Mouse (Mus musculus) embryonic facial prominence, embryonic 13.5 days (tissue): ENCODE results near the gene Entr1. TPM values are rescaled to one million over a fixed set of nuclear protein-coding genes. Genes with fewer than 3 reads are reported as not detected.

ENCODE experiments used
- ATAC-seq: fragments of 200-750 bp; cut with Nextera tagmentation; 2 replicates; pipeline ENCODE4 v1.8.0; 2017; ENCODE audit warnings: low read depth; ENCODE audit not compliant: insufficient number of reproducible peaks, insufficient read depth, low FRiP score, low TSS enrichment
- H3K27ac ChIP-seq: fragments of 300-500 bp; sonication (generic); 2 replicates; pipeline ENCODE4 v1.5.1; 2015; ENCODE audit warnings: moderate library complexity, mild to moderate bottlenecking, inconsistent platforms
- H3K27me3 ChIP-seq: fragments of 300-500 bp; sonication (generic); 2 replicates; pipeline ENCODE4 v1.6.1; 2015; ENCODE audit warnings: mild to moderate bottlenecking, inconsistent platforms
- H3K36me3 ChIP-seq: fragments of 300-500 bp; sonication (generic); 2 replicates; pipeline ENCODE4 v1.6.1; 2015; ENCODE audit warnings: mild to moderate bottlenecking, inconsistent platforms
- H3K4me1 ChIP-seq: fragments of 300-500 bp; sonication (generic); 2 replicates; pipeline ENCODE4 v1.6.1; 2015; ENCODE audit warnings: inconsistent platforms
- H3K4me2 ChIP-seq: fragments of 300-500 bp; sonication (generic); 2 replicates; pipeline ENCODE4 v1.6.1; 2015; ENCODE audit warnings: moderate library complexity, mild to moderate bottlenecking, inconsistent platforms
- H3K4me3 ChIP-seq: fragments of 300-500 bp; sonication (generic); 2 replicates; pipeline ENCODE4 v1.5.1; 2015; ENCODE audit warnings: mild to moderate bottlenecking, inconsistent platforms
- H3K9ac ChIP-seq: fragments of 300-500 bp; sonication (generic); 2 replicates; pipeline ENCODE4 v1.6.1; 2015; ENCODE audit warnings: mild to moderate bottlenecking, inconsistent platforms
- H3K9me3 ChIP-seq: fragments of 300-500 bp; sonication (generic); 2 replicates; pipeline ENCODE4 v1.6.1; 2016; ENCODE audit warnings: inconsistent platforms
- WGBS: fragments of 180-500 bp; shearing (Covaris S2); methylation state at CpG from one replicate; pipeline ENCODE4 v1.1.7; 2015; ENCODE audit warnings: mixed read lengths; 5-methylcytosine and 5-hydroxymethylcytosine counted together
- polyA plus RNA-seq: library from polyadenylated mRNA; unstranded; fragments of >200 nt; fragmentation: Nextera tagmentation; extraction: Ambion mirVana; gene quantifications from 2 replicates; pipeline ENCODE4 v1.2.1, GENCODE M21; 2015

The Entr1 gene
- polyA plus RNA-seq, 1 experiment from 2014 or later: 142 TPM

GRCm38 (mm10) chr2:26357484-26357883 is 31.6 kb downstream of the Entr1 start:
- Histone ChIP-seq H3K27me3 (no peaks in the 10 kb centered on the region), H3K27ac (no peak overlapping the region), H3K9ac (peak overlapping the region; percentile 44; the same call in 1 of the 2 replicates), H3K4me1 (peaks cover 6% of the 10 kb centered on the region), H3K4me2 (no peak overlapping the region), H3K36me3 (0 out of 2 replicates have a peak, but pooled peaks cover 4% of the 10 kb centered on the region), H3K4me3 (no peak overlapping the region), H3K9me3 (no peaks in the 10 kb centered on the region)
- 46% methylated on average over 15 of the region's 15 CpGs for WGBS
- ATAC-seq: no peak

GRCm38 (mm10) chr2:26356678-26357077 is 32.4 kb downstream of the Entr1 start:
- no peak overlapping the region for H3K27ac ChIP-seq
- H3K9me3 ChIP-seq: no peaks in the 10 kb centered on the region
- no peak for ATAC-seq
- H3K4me2 ChIP-seq: no peak overlapping the region
- peaks cover 7% of the 10 kb centered on the region for H3K4me1 ChIP-seq
- no peaks in the 10 kb centered on the region for H3K36me3 ChIP-seq
- 71% methylated on average over 7 of the region's 7 CpGs for WGBS
- no peak overlapping the region for H3K9ac ChIP-seq
- H3K27me3 ChIP-seq: no peaks in the 10 kb centered on the region
- H3K4me3 ChIP-seq: no peak overlapping the region

GRCm38 (mm10) chr2:26356231-26356630 is 32.9 kb downstream of the Entr1 start:
- no peak for ATAC-seq

GRCm38 (mm10) chr2:26354401-26354800 is 34.7 kb downstream of the Entr1 start:
- Histone ChIP-seq H3K27me3 (no peaks in the 10 kb centered on the region), H3K9me3 (no peaks in the 10 kb centered on the region), H3K36me3 (peaks cover 9% of the 10 kb centered on the region), H3K4me3 (no peak overlapping the region), H3K4me1 (peaks cover 18% of the 10 kb centered on the region), H3K4me2 (no peak overlapping the region), H3K9ac (no peak overlapping the region), H3K27ac (no peak overlapping the region)
- ATAC-seq: no peak
- 86% methylated on average over 4 of the region's 4 CpGs for WGBS

More at GRCm38 (mm10) chr2:26356231-26356630, 32.9 kb downstream of the Entr1 start:
- Histone ChIP-seq H3K27me3 (no peaks in the 10 kb centered on the region), H3K4me1 (peaks cover 7% of the 10 kb centered on the region), H3K4me2 (no peak overlapping the region), H3K4me3 (no peak overlapping the region), H3K36me3 (no peaks in the 10 kb centered on the region), H3K9ac (no peak overlapping the region), H3K9me3 (no peaks in the 10 kb centered on the region), H3K27ac (no peak overlapping the region)
- WGBS: 79% methylated on average over 4 of the region's 4 CpGs

- Histone ChIP-seq H3K4me3 (peak overlapping the region; percentile 71; the same call in 1 of the 2 replicates), H3K4me1 (peaks cover 25% of the 10 kb centered on the region), H3K27me3 (no peaks in the 10 kb centered on the region), H3K4me2 (peak overlapping the region; percentile 70), H3K36me3 (peaks cover 20% of the 10 kb centered on the region), H3K27ac (no peak overlapping the region), H3K9ac (peak overlapping the region; percentile 92), H3K9me3 (no peaks in the 10 kb centered on the region)
- 87% methylated on average over 11 of the region's 11 CpGs for whole genome bisulfite sequencing
- ATAC-seq: no peak
Measured at GRCm38 (mm10) chr2:26353066-26353980, 35.8 kb downstream of the Entr1 start.

GRCm38 (mm10) chr2:26352291-26352910 is 36.7 kb downstream of the Entr1 start:
- Histone ChIP-seq H3K4me2 (peak overlapping the region; percentile 70), H3K9ac (peak overlapping the region; percentile 92), H3K4me3 (peak overlapping the region; percentile 71), H3K36me3 (peaks cover 29% of the 10 kb centered on the region), H3K27me3 (no peaks in the 10 kb centered on the region), H3K27ac (0 out of 2 replicates have a peak overlapping the region, but pooled peaks have one; percentile 39), H3K4me1 (peaks cover 33% of the 10 kb centered on the region), H3K9me3 (no peaks in the 10 kb centered on the region)
- WGBS: 2% methylated on average over 36 of the region's 36 CpGs
- no peak for ATAC-seq

GRCm38 (mm10) chr2:26351358-26352290 is 37.5 kb downstream of the Entr1 start, which contains the start of gene Dnlz:
Gene Dnlz (minus strand): TSS chr2:26352110.
- H3K9me3 ChIP-seq: no peaks in the 10 kb centered on the region
- H3K27me3 ChIP-seq: no peaks in the 10 kb centered on the region
- H3K4me1 ChIP-seq: peaks cover 40% of the 10 kb centered on the region
- ATAC-seq: peak; percentile 67; the same call in 1 of the 2 replicates
- H3K27ac ChIP-seq: peak within 1 kb of the TSS; percentile 91
- 2% methylated on average over 62 of the region's 62 CpGs for WGBS
- H3K9ac ChIP-seq: peak within 1 kb of the TSS; percentile 92
- H3K4me3 ChIP-seq: peak within 1 kb of the TSS; percentile 71
- peak within 1 kb of the TSS; percentile 70 for H3K4me2 ChIP-seq
- H3K36me3 ChIP-seq: peaks cover 37% of the 10 kb centered on the region

- H3K36me3 ChIP-seq: peaks cover 71% of the 10 kb centered on the region
- no peak for ATAC-seq
- 46% methylated on average over 6 of the region's 6 CpGs for WGBS
- H3K4me2 ChIP-seq: no peak overlapping the region
- H3K27ac ChIP-seq: peak overlapping the region; percentile 82
- H3K4me1 ChIP-seq: peaks cover 40% of the 10 kb centered on the region
- H3K9me3 ChIP-seq: no peaks in the 10 kb centered on the region
- no peak overlapping the region for H3K4me3 ChIP-seq
- peak overlapping the region; percentile 54; the same call in 1 of the 2 replicates for H3K9ac ChIP-seq
- H3K27me3 ChIP-seq: no peaks in the 10 kb centered on the region
Measured at GRCm38 (mm10) chr2:26348241-26348640, 40.9 kb downstream of the Entr1 start.

GRCm38 (mm10) chr2:26342609-26343490 is 46.3 kb downstream of the Entr1 start:
- Histone ChIP-seq H3K4me3 (no peak overlapping the region), H3K9ac (no peak overlapping the region), H3K27ac (peak overlapping the region; percentile 24; the same call in 1 of the 2 replicates), H3K4me2 (no peak overlapping the region), H3K9me3 (no peaks in the 10 kb centered on the region), H3K36me3 (peaks cover 95% of the 10 kb centered on the region), H3K27me3 (no peaks in the 10 kb centered on the region), H3K4me1 (peaks cover 12% of the 10 kb centered on the region)
- WGBS: 64% methylated on average over 11 of the region's 11 CpGs
- no peak for ATAC-seq

- Histone ChIP-seq H3K27me3 (no peaks in the 10 kb centered on the region), H3K27ac (peak overlapping the region; percentile 24; the same call in 1 of the 2 replicates), H3K9me3 (no peaks in the 10 kb centered on the region), H3K4me3 (no peak overlapping the region), H3K4me2 (no peak overlapping the region), H3K9ac (no peak overlapping the region), H3K36me3 (peaks cover 87% of the 10 kb centered on the region), H3K4me1 (peaks cover 3% of the 10 kb centered on the region)
- 79% methylated on average over 10 of the region's 10 CpGs for WGBS
- ATAC-seq: no peak; the same call in 1 of the 2 replicates
Measured at GRCm38 (mm10) chr2:26342044-26342443, 47.1 kb downstream of the Entr1 start.
